In genomic region chr4:70409456-70409855, GRCm38 (mm10) we compare ENCODE assay signal across 8 mouse cellular contexts. TPM values are rescaled to one million over a fixed set of nuclear protein-coding genes. Genes with fewer than 3 reads are reported as not detected.
DNase-seq lines count a peak whose midpoint lies in the region; ATAC-seq lines count a peak whose summit lies in the region.

No protein-coding gene starts in this region.

- H3K27me3 ChIP-seq in kidney, embryonic 14.5 days (ENCODE audit: control insufficient read depth, insufficient read depth, low read length): no peaks in the 10 kb centered on the region
- no peaks in the 10 kb centered on the region for H3K27me3 ChIP-seq in hindbrain, embryonic 10.5 days (ENCODE audit: insufficient read depth, poor library complexity, severe bottlenecking)
- no peaks in the 10 kb centered on the region for H3K27me3 ChIP-seq in midbrain, embryonic 12.5 days

- peaks cover 11% of the 10 kb centered on the region for H3K4me1 ChIP-seq in kidney, embryonic 14.5 days (ENCODE audit: control insufficient read depth, insufficient read depth, low read length)
- H3K4me1 ChIP-seq in hindbrain, embryonic 10.5 days (replicated peaks): peaks cover 45% of the 10 kb centered on the region
- H3K4me1 ChIP-seq in midbrain, embryonic 12.5 days: peaks cover 22% of the 10 kb centered on the region

- ATAC-seq in kidney, embryonic 14.5 days (ENCODE audit: low FRiP score, low TSS enrichment): no peak
- ATAC-seq in midbrain, embryonic 12.5 days (ENCODE audit: low FRiP score, low read depth): no peak; the same call in 1 of the 2 replicates

- H3K36me3 ChIP-seq in kidney, embryonic 14.5 days (ENCODE audit: control insufficient read depth, insufficient read depth, low read length): no peaks in the 10 kb centered on the region
- peaks cover 13% of the 10 kb centered on the region; the same call in 1 of the 2 replicates for H3K36me3 ChIP-seq in hindbrain, embryonic 10.5 days
- H3K36me3 ChIP-seq in midbrain, embryonic 12.5 days: 0 out of 2 replicates have a peak, but pooled peaks cover 2% of the 10 kb centered on the region

- H3K9me3 ChIP-seq in kidney, embryonic 14.5 days (ENCODE audit: control insufficient read depth, low read length): no peaks in the 10 kb centered on the region
- H3K9me3 ChIP-seq in hindbrain, embryonic 10.5 days: no peaks in the 10 kb centered on the region
- H3K9me3 ChIP-seq in midbrain, embryonic 12.5 days: no peaks in the 10 kb centered on the region

- WGBS in kidney, embryonic 14.5 days: 20% methylated on average over 9 of the region's 9 CpGs
- 27% methylated on average over 9 of the region's 9 CpGs for WGBS in hindbrain, embryonic 10.5 days
- 17% methylated on average over 9 of the region's 9 CpGs for WGBS in midbrain, embryonic 12.5 days

- peak overlapping the region; percentile 65 for H3K4me2 ChIP-seq in kidney, embryonic 14.5 days (replicated peaks; ENCODE audit: low read depth, low read length)
- H3K4me2 ChIP-seq in midbrain, embryonic 12.5 days (replicated peaks): peak overlapping the region; percentile 63

- DNase-seq in kidney, adult 8-10 months: no peak
- peak; percentile 19 for DNase-seq in Muller cell, postnatal 12 days (ENCODE audit: inconsistent ontology term)
- no peak for DNase-seq in hindbrain, embryonic 10.5 days (ENCODE audit: low spot score)
- no peak for DNase-seq in layer of hippocampus, adult 11-12 months (ENCODE audit: low spot score)
- DNase-seq in adrenal gland, adult 2 months: no peak
- no peak for DNase-seq in yolk sac, embryonic 10.5 days (ENCODE audit: low spot score)

- peak overlapping the region; percentile 82 for H3K9ac ChIP-seq in kidney, embryonic 14.5 days (ENCODE audit: low read depth, low read length)
- peak overlapping the region; percentile 79 for H3K9ac ChIP-seq in midbrain, embryonic 12.5 days (replicated peaks)

- H3K4me3 ChIP-seq in kidney, embryonic 14.5 days (ENCODE audit: low read length): peak overlapping the region; percentile 78
- peak overlapping the region; percentile 71 for H3K4me3 ChIP-seq in hindbrain, embryonic 10.5 days
- peak overlapping the region; percentile 83 for H3K4me3 ChIP-seq in midbrain, embryonic 12.5 days

- H3K27ac ChIP-seq in kidney, embryonic 14.5 days (ENCODE audit: low read depth, low read length): no peak overlapping the region
- peak overlapping the region; percentile 97 for H3K27ac ChIP-seq in hindbrain, embryonic 10.5 days
- no peak overlapping the region for H3K27ac ChIP-seq in midbrain, embryonic 12.5 days (replicated peaks)

RNA-seq across cellular contexts. Expression of gene Cdk5rap2, which starts 0.8 kb away (rescaled TPM):
- 16.4 and 22.2 TPM in 2 replicates for polyA plus RNA-seq in kidney, embryonic 14.5 days (2014; fragmentation: Nextera tagmentation; extraction: Ambion mirVana)
- 18.1 and 22.4 TPM in 2 replicates for polyA plus RNA-seq in hindbrain, embryonic 10.5 days (2016; fragmentation: Nextera tagmentation; extraction: Ambion mirVana)
- 24.7 TPM in 2 replicates for polyA plus RNA-seq in midbrain, embryonic 12.5 days (2016; fragmentation: Nextera tagmentation; extraction: Ambion mirVana)
- total RNA-seq in adrenal gland, adult 2 months (2021): 10 to 100 TPM; 20.6 to 22.3 TPM
- 4.5 and 4.8 TPM in 2 replicates for polyA plus RNA-seq in adrenal gland, adult 2 months (2012; rRNA removed)
